Mouse (Mus musculus): Measurements from ENCODE around the gene Copz2. TPM values are rescaled to one million over a fixed set of nuclear protein-coding genes. Genes with fewer than 3 reads are reported as not detected.
"Not testable (repeated sequence)": the region's sequence is repeated elsewhere in the genome, so short reads cannot be mapped to it uniquely, and the experiment has no call there.

Copz2 gene
- 14.7 and 15.0 TPM in 2 replicates for polyA plus RNA-seq (2014; fragmentation: Nextera tagmentation; extraction: Ambion mirVana)

GRCm38 (mm10) chr11:96849681-96850467 is at the start of gene Copz2:
Gene Copz2 (plus strand): TSS chr11:96849870.
- Histone ChIP-seq H3K27me3 (replicated peaks; ENCODE audit: control insufficient read depth, insufficient read depth, low read length) (peaks cover 14% of the 10 kb centered on the region; the same call in 1 of the 2 replicates), H3K9me3 (replicated peaks; ENCODE audit: control insufficient read depth, low read length) (no peaks in the 10 kb centered on the region), H3K36me3 (ENCODE audit: control insufficient read depth, insufficient read depth, low read length) (no peaks in the 10 kb centered on the region), H3K4me3 (ENCODE audit: low read depth, low read length) (peak within 1 kb of the TSS; percentile 33), H3K27ac (ENCODE audit: low read depth, low read length) (no peak within 1 kb of the TSS), H3K4me2 (ENCODE audit: low read length) (peak within 1 kb of the TSS; percentile 64), H3K4me1 (ENCODE audit: control insufficient read depth, insufficient read depth, low read length) (peaks cover 6% of the 10 kb centered on the region; the same call in 1 of the 2 replicates), H3K9ac (ENCODE audit: low read length) (peak within 1 kb of the TSS; percentile 61)
- 2% methylated on average over 59 of the region's 60 CpGs for WGBS
- ATAC-seq: peak; percentile 40; the same call in 1 of the 2 replicates
- DNase-seq (ENCODE audit: low spot score): no peak

GRCm38 (mm10) chr11:96805606-96806005 is 44.1 kb upstream of the Copz2 start:
- ATAC-seq (no peak), DNase-seq (ENCODE audit: low spot score) (no peak)
- 93% methylated on average over 5 of the region's 5 CpGs for WGBS
- H3K4me1 ChIP-seq (ENCODE audit: control insufficient read depth, insufficient read depth, low read length): no peaks in the 10 kb centered on the region
- peaks cover 88% of the 10 kb centered on the region for H3K36me3 ChIP-seq (ENCODE audit: control insufficient read depth, insufficient read depth, low read length)
- H3K27me3 ChIP-seq (replicated peaks; ENCODE audit: control insufficient read depth, insufficient read depth, low read length): no peaks in the 10 kb centered on the region
- H3K4me3 ChIP-seq (ENCODE audit: low read depth, low read length): no peak overlapping the region
- H3K27ac ChIP-seq (ENCODE audit: low read depth, low read length): no peak overlapping the region
- H3K4me2 ChIP-seq (ENCODE audit: low read length): no peak overlapping the region
- no peak overlapping the region for H3K9ac ChIP-seq (ENCODE audit: low read length)
- H3K9me3 ChIP-seq (replicated peaks; ENCODE audit: control insufficient read depth, low read length): no peaks in the 10 kb centered on the region

GRCm38 (mm10) chr11:96808066-96808465 is 41.6 kb upstream of the Copz2 start:
- DNase-seq (ENCODE audit: low spot score) (no peak), ATAC-seq (no peak)
- no peak overlapping the region for H3K4me2 ChIP-seq (ENCODE audit: low read length)
- no peaks in the 10 kb centered on the region for H3K9me3 ChIP-seq (replicated peaks; ENCODE audit: control insufficient read depth, low read length)
- no peak overlapping the region for H3K4me3 ChIP-seq (ENCODE audit: low read depth, low read length)
- H3K27ac ChIP-seq (ENCODE audit: low read depth, low read length): no peak overlapping the region
- no peak overlapping the region for H3K9ac ChIP-seq (ENCODE audit: low read length)
- 48% methylated on average over 1 of the region's 1 CpGs for whole genome bisulfite sequencing
- H3K36me3 ChIP-seq (ENCODE audit: control insufficient read depth, insufficient read depth, low read length): peaks cover 93% of the 10 kb centered on the region
- H3K27me3 ChIP-seq (replicated peaks; ENCODE audit: control insufficient read depth, insufficient read depth, low read length): no peaks in the 10 kb centered on the region
- H3K4me1 ChIP-seq (ENCODE audit: control insufficient read depth, insufficient read depth, low read length): no peaks in the 10 kb centered on the region

- Histone ChIP-seq H3K4me2 (ENCODE audit: low read length) (no peak overlapping the region), H3K4me3 (ENCODE audit: low read depth, low read length) (no peak overlapping the region), H3K27me3 (replicated peaks; ENCODE audit: control insufficient read depth, insufficient read depth, low read length) (no peaks in the 10 kb centered on the region), H3K9me3 (replicated peaks; ENCODE audit: control insufficient read depth, low read length) (no peaks in the 10 kb centered on the region), H3K9ac (ENCODE audit: low read length) (no peak overlapping the region), H3K36me3 (ENCODE audit: control insufficient read depth, insufficient read depth, low read length) (peaks cover 91% of the 10 kb centered on the region), H3K4me1 (ENCODE audit: control insufficient read depth, insufficient read depth, low read length) (no peaks in the 10 kb centered on the region), H3K27ac (ENCODE audit: low read depth, low read length) (no peak overlapping the region)
- ATAC-seq (no peak), DNase-seq (ENCODE audit: low spot score) (no peak)
- 96% methylated on average over 6 of the region's 6 CpGs for WGBS
These were observed 40.0 kb upstream of the Copz2 start for GRCm38 (mm10) chr11:96809562-96810235.

- WGBS: 65% methylated on average over 1 of the region's 1 CpGs
- not testable (repeated sequence) for H3K27ac ChIP-seq (ENCODE audit: low read depth, low read length); H3K4me1 ChIP-seq (ENCODE audit: control insufficient read depth, insufficient read depth, low read length); ATAC-seq; H3K9ac ChIP-seq (ENCODE audit: low read length); DNase-seq (ENCODE audit: low spot score); H3K27me3 ChIP-seq (replicated peaks; ENCODE audit: control insufficient read depth, insufficient read depth, low read length); H3K9me3 ChIP-seq (replicated peaks; ENCODE audit: control insufficient read depth, low read length); H3K4me2 ChIP-seq (ENCODE audit: low read length); H3K4me3 ChIP-seq (ENCODE audit: low read depth, low read length)
- peaks cover 89% of the 10 kb centered on the region for H3K36me3 ChIP-seq (ENCODE audit: control insufficient read depth, insufficient read depth, low read length)
These were observed 38.5 kb upstream of the Copz2 start for GRCm38 (mm10) chr11:96811188-96811587.

GRCm38 (mm10) chr11:96813455-96813854 is 36.2 kb upstream of the Copz2 start:
- Histone ChIP-seq H3K4me1 (ENCODE audit: control insufficient read depth, insufficient read depth, low read length) (no peaks in the 10 kb centered on the region), H3K4me3 (ENCODE audit: low read depth, low read length) (no peak overlapping the region), H3K27ac (ENCODE audit: low read depth, low read length) (no peak overlapping the region), H3K9me3 (replicated peaks; ENCODE audit: control insufficient read depth, low read length) (no peaks in the 10 kb centered on the region), H3K9ac (ENCODE audit: low read length) (no peak overlapping the region), H3K4me2 (ENCODE audit: low read length) (no peak overlapping the region), H3K27me3 (replicated peaks; ENCODE audit: control insufficient read depth, insufficient read depth, low read length) (no peaks in the 10 kb centered on the region), H3K36me3 (ENCODE audit: control insufficient read depth, insufficient read depth, low read length) (peaks cover 95% of the 10 kb centered on the region)
- ATAC-seq (no peak), DNase-seq (ENCODE audit: low spot score) (no peak)
- WGBS: 93% methylated on average over 4 of the region's 4 CpGs

GRCm38 (mm10) chr11:96813920-96814319 is 35.8 kb upstream of the Copz2 start:
- DNase-seq (ENCODE audit: low spot score): no peak
- H3K4me1 ChIP-seq (ENCODE audit: control insufficient read depth, insufficient read depth, low read length): no peaks in the 10 kb centered on the region
- H3K4me3 ChIP-seq (ENCODE audit: low read depth, low read length): no peak overlapping the region
- H3K4me2 ChIP-seq (ENCODE audit: low read length): no peak overlapping the region
- H3K36me3 ChIP-seq (ENCODE audit: control insufficient read depth, insufficient read depth, low read length): peaks cover 95% of the 10 kb centered on the region
- 90% methylated on average over 5 of the region's 5 CpGs for WGBS
- no peak for ATAC-seq
- H3K27me3 ChIP-seq (replicated peaks; ENCODE audit: control insufficient read depth, insufficient read depth, low read length): no peaks in the 10 kb centered on the region
- H3K9ac ChIP-seq (ENCODE audit: low read length): no peak overlapping the region
- no peak overlapping the region for H3K27ac ChIP-seq (ENCODE audit: low read depth, low read length)
- H3K9me3 ChIP-seq (replicated peaks; ENCODE audit: control insufficient read depth, low read length): no peaks in the 10 kb centered on the region

- 91% methylated on average over 2 of the region's 2 CpGs for WGBS
- Histone ChIP-seq H3K4me3 (ENCODE audit: low read depth, low read length) (no peak overlapping the region), H3K36me3 (ENCODE audit: control insufficient read depth, insufficient read depth, low read length) (peaks cover 95% of the 10 kb centered on the region), H3K4me2 (ENCODE audit: low read length) (no peak overlapping the region), H3K27me3 (replicated peaks; ENCODE audit: control insufficient read depth, insufficient read depth, low read length) (no peaks in the 10 kb centered on the region), H3K9me3 (replicated peaks; ENCODE audit: control insufficient read depth, low read length) (no peaks in the 10 kb centered on the region), H3K9ac (ENCODE audit: low read length) (no peak overlapping the region), H3K4me1 (ENCODE audit: control insufficient read depth, insufficient read depth, low read length) (no peaks in the 10 kb centered on the region), H3K27ac (ENCODE audit: low read depth, low read length) (no peak overlapping the region)
- DNase-seq (ENCODE audit: low spot score) (no peak), ATAC-seq (no peak)
These were observed 35.2 kb upstream of the Copz2 start for GRCm38 (mm10) chr11:96814443-96814842.

- Histone ChIP-seq H3K27me3 (replicated peaks; ENCODE audit: control insufficient read depth, insufficient read depth, low read length) (no peaks in the 10 kb centered on the region), H3K4me1 (ENCODE audit: control insufficient read depth, insufficient read depth, low read length) (no peaks in the 10 kb centered on the region), H3K9me3 (replicated peaks; ENCODE audit: control insufficient read depth, low read length) (no peaks in the 10 kb centered on the region), H3K4me2 (ENCODE audit: low read length) (no peak overlapping the region), H3K9ac (ENCODE audit: low read length) (no peak overlapping the region), H3K27ac (ENCODE audit: low read depth, low read length) (no peak overlapping the region), H3K4me3 (ENCODE audit: low read depth, low read length) (no peak overlapping the region), H3K36me3 (ENCODE audit: control insufficient read depth, insufficient read depth, low read length) (peaks cover 96% of the 10 kb centered on the region)
- DNase-seq (ENCODE audit: low spot score) (no peak), ATAC-seq (no peak)
- WGBS: 100% methylated on average over 2 of the region's 2 CpGs
These were observed 33.8 kb upstream of the Copz2 start for GRCm38 (mm10) chr11:96815895-96816294.

Measured in forebrain, embryonic 14.5 days (tissue).